Mouse (Mus musculus): Measurements from ENCODE around the gene Lrsam1.

The Lrsam1 gene

DNA sequence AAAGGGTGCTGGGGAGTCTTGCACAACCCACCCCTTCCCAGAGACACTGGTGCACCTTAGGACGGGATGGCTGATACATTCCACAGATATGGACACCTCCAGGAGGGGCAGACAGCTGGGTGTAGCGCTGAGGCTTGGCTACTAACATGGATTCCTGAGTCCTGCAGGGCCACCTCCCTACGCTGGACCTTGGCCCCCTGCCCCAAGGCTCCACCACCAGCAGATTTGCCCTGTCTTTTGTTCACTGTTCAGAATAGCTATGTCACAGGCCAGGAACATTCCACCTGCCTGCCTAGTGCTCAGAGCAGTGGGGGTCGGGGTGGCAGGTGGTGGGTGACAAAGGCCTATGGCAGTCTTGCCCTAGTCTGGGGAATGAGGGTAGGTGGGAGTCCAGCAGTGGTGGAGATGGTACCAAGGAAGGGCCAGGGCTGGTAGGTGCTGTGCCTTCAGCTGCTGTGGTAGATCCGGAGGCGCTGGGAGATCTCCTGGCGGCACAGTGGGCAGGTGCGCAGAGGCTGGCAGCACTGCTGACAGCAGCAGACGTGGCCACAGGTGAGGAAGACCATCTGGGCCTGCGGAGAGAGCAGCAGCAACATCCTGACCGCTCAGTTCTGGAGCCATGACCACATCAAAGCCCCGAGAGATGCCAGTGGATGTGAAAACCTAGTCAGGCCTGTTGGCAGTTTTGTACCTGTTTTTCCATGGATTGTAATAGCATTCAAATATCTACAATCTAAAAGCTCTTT, 34.9 kb downstream of the Lrsam1 start:
- DNase-seq (ENCODE audit: low read depth, low spot score): no peak

DNA sequence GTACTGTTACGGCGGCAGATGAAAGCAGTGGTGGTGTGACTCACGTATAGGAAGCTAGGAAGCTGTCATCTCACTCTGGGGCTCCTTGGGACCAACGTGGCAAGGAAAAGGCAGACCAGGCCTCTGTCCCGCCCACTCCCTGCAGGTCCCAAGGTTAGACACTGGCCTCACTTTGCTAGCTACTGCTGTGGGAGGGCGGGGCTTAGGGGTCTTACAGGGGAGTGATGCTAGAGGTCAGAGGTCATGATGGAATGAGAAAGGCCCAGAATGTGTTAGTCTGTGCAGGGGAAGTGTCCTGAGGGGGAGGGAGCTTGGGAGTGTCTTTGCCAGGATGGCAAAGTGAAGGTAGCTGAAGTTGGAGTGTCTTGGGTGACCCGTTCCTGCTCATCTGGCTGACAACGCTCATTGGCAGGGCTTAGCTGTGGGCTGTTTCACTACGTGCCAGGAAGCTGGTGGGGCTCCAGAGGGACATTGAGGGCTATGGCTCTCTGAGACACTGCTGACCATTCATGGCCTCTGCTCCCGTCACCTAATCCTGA, 37.0 kb downstream of the Lrsam1 start:
- DNase-seq (ENCODE audit: low read depth, low spot score): no peak

DNA sequence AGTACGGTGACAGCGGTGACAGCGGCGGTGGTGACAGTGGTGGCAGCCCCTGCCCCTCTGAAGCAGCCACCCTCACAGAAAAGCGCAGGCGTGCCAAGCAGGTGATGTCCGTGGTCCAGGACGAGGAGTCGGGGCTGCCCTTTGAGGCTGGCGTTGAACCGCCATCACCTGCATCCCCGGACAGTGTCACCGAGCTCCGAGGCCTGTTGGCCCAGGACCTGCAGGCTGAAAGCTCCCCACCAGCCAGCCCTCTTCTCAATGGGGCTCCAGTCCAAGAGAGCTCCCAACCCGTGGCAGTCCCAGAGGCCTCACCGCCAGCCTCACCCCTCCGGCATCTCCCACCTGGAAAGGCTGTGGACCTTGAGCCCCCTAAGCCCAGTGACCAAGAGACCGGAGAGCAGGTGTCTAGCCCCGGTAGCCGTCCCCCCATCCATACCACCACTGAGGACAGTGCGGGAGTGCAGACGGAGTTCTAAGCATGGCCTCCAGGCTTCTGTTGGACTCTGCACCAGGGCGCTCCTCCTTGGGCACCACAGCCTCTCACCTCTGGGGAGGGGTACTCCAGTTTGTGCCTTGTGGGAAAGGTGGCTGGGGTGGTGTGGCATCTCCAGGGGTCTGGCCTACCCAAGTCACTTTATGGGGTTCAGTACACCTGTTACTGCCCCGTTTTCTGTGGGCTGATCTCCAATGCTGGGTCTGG, 37.7 kb downstream of the Lrsam1 start:
- no peak for DNase-seq (ENCODE audit: low read depth, low spot score)

DNA sequence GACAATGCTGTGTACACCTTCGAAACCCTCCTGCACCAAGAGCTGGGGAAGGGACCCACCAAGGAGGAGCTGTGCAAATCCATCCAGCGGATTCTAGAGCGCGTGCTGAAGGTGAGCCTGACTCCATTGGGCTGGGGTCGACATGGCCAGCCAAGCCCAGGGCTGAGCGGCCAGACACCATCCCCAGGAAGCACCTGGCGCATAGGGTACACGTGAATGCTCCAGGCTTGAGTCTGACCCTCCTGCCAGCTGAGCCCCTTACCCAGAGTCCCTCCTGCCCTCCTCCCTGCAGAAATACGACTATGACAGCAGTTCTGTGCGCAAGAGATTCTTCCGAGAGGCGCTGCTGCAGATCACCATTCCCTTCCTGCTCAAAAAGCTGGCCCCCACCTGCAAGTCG, 38.9 kb downstream of the Lrsam1 start:
- no peak for DNase-seq (ENCODE audit: low read depth, low spot score)

DNA sequence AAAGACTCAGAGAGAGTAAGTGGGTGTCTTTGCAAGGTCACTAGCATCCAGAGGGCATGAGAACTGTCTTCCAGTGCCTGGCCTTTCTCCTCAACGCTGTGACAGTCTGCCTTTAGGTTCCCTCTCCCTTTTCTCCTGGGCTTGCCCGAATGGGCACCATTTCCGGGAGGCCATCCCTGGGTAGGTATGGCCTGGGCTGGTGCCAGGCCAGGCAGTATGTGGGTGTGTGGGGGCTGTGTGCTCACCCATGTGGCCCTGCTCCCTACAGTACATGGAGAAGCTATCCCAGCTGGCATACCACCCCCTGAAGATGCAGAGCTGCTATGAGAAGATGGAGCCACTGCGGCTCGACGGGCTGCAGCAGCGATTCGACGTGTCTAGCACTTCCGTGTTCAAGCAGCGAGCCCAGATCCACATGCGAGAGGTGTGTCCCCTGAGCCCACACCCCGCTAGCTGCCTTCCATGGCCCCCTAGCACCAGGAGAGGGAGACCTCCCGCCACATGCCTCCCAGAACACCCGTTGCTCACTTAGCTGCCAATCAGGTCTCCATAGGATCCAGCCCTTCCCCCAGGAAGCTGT, 39.5 kb downstream of the Lrsam1 start:
- DNase-seq (ENCODE audit: low read depth, low spot score): no peak

DNA sequence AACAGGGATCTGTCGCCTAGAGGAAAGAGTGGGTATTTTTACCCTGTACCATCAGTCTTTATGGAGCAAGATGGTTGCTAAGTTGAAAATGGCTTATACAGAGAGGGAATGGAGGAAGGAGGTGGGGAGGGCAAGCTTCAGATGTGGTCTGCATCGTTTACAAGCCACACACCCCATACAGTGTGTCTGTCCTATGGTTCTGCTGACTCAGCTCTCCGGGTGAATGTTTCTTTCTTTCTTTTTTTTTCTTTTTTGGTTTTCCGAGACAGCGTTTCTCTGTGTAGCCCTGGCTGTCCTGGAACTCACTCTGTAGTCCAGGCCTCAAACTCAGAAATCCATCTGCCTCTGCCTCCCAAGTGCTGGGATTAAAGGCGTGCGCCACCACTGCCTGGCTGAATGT, 40.2 kb downstream of the Lrsam1 start:
- no peak for DNase-seq (ENCODE audit: low read depth, low spot score)

DNA sequence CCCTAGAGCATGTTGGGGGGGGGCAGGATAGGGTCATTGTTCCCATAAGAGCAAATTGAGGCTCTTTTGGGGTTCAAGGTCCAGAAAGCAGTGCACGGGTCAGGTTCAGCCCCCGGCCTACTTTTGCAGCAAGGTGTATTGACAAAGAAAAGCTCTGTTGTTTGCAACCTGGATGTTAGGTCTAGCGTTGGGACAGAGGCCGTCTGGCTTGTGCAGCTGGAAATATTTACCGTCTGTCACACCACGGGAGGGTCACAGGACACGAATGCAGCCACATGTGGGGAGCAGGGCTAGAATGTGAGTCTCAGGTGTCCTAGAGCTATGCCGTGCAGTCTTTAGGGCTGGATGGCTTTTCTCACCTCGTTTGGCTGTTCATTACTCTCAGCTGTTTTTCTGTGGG, 43.0 kb downstream of the Lrsam1 start:
- DNase-seq (ENCODE audit: low read depth, low spot score): no peak

DNA sequence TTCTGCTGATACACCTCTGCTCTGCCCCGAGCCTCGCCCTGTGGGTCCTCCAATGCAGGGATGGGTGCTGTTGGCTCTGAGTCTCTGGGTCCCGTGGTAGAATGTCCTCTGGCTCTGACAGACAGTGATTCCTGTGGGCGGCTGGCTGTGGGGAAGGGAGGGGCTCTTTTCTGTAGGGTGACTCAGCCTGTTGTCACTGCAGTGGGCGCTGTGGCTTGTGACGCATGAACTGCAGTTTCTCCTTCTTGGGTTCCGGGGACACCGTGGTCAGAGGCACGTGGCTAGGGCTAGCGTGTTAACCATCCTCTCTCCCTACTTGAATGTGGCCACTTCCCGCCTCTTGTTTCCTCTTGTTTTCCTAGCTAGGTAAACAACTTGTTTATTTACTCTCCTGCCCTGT, 43.9 kb downstream of the Lrsam1 start:
- peak; percentile 74 for DNase-seq (ENCODE audit: low read depth, low spot score)

DNA sequence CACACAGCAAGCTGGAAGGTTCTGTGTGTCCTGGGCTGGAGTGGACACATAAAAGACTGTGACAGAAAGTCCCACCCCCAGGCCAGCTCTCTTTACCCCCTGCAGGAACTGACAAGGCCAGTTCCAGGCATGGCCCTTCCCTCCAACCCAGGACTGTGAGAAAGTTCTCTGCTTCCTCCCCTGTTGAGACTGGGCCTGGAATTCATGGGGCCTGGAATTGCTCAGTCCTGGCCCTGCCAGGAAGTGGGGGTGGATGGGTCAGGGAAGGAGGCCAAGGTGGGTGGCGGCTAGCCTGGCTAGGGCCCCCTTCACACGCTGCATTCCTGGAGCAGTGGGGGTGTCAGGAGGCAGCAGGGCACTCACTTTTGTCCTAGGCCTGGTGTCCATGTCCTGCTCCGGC, 46.5 kb downstream of the Lrsam1 start:
- DNase-seq (ENCODE audit: low read depth, low spot score): no peak

DNA sequence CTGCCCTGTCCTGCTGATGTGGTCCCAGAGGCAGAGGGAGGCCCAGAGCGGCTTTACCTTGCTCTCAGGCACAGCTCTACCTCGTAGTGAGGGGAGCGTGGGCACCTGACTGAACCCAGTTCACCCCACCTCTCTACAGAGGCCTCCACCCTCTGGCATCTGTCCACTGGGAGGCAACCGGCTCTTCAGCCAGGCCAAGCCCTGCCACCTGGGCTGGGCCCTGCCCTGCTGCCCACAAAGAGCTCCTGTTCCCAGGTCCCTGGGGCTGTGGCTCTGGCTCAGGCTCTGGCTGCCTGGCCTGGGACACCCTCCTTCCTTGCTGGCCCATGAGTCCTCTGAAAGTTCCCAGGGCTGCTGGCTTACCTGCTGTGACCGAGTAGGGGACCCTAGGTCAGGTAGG, 47.1 kb downstream of the Lrsam1 start:
- no peak for DNase-seq (ENCODE audit: low read depth, low spot score)

DNA sequence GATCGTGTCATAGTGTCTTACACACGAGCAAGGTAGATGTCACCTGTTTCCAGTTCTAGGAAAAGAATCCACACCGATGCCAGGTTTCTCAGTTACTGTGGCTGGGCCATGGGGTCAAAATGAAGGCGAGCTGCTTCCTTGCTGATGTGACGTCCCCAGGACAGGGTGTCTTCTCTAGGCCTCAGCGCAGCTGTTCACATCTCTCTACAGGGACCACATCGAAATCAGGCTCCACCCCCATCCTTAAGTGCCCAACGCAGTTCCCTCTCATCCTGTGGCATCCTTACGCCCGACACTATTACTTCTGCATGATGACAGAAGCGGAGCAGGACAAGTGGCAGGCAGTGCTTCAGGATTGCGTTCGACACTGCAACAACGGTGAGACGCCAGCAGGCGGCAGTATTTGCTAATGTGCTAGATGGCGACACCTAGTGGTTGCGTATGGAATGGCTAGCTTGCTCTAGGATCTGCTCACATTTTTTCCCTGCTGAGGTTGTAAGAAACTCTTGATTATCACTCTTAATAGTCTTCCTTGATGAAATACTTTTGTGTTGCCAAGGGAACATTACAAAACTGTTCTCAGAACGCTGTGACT, 49.1 kb downstream of the Lrsam1 start:
- DNase-seq (ENCODE audit: low read depth, low spot score): peak; percentile 95

DNA sequence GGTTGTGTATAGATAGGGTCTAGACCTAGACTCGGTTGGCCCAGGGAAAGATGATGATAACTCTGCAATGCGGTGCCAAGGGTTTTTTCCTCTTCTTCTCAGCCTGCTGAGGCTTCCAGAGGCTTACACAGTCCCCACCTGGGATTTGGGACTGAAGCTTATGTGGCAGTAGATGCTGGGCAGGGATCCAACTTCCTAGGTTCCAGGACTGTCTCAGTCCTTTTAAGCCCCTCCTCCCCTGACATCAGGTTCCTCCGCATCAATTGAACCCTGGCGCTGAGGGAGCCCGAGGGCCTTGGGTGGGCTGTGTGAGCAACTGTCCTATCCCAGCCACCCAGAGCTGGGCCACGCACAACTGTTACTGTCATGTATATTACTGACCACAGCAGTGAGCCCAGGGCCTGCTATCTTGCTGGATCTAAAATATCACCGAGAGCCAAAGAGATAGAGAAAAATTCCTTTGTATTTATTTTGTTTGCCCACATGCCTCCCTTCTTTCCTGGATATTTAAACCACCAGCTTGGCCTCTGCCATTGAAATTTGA, 49.7 kb downstream of the Lrsam1 start:
- no peak for DNase-seq (ENCODE audit: low read depth, low spot score)

DNA sequence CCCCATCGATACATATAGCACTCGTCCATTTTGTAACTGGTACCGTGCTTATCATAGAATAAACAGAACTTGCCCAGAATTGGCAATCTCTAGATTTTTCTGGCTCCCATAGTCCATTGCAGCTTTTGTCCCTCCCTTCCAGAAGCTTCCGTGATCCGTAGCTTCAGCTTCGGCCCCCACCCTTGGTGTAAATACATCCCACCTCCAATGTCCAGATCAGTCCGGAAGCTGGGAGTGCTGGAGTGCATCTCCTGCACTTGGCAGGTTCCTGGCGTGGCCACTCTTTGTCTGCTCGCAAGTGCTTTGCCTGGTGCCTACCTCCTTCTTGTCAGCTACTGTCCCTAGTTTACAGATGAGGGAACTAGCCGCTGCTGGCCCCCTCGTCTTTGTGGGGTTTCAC, 52.6 kb downstream of the Lrsam1 start:
- DNase-seq (ENCODE audit: low read depth, low spot score): no peak

DNA sequence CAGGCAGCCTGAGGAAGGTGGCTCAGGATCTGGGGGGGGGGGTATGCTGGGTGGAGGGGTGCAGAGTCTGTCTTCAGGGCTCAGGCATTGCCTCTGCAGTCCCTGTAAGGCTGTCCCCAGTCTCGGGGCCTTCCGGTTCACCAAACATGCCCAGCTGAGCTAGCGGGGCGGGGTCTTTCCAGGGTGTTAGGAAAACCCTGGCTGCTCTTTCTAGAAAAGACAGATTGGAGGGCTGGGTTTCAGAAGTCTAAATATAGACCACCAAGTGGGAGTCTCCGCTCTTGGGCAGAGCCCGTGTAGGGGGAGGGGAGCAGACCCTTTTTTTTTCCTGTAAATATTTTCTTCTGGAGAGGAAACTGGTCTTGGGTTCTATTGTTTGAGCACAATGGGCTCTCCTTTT, 53.1 kb downstream of the Lrsam1 start:
- no peak for DNase-seq (ENCODE audit: low read depth, low spot score)

DNA sequence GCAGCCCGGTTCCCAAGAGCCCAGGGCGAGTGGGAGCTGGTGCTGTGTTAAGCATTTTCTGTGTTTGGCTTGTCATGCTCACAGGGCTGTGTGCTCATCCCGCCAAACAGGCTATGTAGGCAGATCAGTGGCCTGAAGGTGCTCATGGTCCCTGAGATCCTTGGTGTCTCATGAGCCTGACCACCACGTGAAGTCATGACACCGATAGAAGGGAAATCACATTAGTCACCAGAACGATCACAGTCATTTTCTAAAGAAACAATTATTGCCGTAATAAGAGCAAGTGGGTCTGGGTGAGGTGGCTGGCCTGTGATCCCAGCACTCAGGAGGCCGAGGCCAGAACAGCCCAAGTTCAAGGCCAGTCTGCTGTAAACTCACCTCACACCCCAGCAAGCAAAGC, 54.0 kb downstream of the Lrsam1 start:
- no peak for DNase-seq (ENCODE audit: low read depth, low spot score)

DNA sequence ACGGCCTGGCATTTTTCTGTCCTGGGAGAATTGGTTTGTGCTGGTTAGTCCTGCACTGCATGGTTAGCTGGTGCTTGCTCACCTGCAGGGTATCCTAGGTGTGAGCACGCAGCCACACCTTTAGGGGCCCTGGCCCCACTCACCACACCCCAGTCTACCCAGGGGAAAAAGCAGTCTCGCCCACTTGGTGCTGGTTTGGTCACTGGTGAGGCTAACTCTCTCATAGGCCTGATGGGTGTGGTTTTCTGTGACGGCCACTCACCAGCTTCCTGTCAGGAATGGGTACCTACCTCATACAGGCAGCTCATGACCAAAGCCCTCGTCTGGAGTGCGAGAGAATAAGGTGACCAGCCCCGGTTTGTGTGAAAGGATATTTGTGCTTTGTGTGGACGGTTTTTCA, 56.1 kb downstream of the Lrsam1 start:
- no peak for DNase-seq (ENCODE audit: low read depth, low spot score)

DNA sequence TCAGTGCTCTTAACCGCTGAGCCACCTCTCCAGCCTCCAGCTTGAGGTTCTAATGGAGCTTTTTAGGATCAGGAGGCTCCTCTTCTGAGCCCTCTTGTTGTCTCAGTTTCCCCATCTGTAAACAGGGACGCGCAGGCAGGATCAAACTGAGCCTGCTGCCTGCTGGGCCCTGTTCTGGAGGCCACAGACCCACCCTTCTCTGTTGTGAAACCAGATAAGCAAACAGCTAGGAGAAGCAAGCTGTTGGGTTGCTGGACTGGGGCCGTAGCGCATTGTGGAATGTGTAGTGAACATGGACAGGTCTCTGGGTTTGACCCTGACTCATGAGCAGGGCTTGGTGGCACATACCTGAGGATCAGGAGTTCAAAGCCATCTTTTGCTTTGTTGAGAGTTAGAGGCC, 56.8 kb downstream of the Lrsam1 start:
- DNase-seq (ENCODE audit: low read depth, low spot score): no peak

DNA sequence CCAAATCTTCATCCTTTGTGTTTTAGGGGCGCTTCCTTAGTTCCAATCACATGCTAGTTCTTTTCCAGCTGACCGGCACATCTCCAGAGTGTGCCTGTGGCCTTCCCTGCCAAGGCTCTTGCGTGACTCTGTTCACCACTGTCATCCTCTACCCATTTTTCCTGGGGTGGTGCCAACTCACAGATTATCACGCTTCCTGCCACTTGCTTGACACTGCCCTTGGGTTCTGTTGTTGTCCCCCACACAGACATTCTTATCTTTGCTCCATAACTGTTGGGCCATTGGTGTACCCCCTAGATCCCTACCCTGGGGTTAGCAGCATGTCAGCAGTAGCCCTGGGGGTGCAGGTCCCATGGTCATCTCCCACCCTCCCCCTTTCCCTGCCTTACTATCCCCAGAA, 57.9 kb downstream of the Lrsam1 start:
- DNase-seq (ENCODE audit: low read depth, low spot score): no peak

DNA sequence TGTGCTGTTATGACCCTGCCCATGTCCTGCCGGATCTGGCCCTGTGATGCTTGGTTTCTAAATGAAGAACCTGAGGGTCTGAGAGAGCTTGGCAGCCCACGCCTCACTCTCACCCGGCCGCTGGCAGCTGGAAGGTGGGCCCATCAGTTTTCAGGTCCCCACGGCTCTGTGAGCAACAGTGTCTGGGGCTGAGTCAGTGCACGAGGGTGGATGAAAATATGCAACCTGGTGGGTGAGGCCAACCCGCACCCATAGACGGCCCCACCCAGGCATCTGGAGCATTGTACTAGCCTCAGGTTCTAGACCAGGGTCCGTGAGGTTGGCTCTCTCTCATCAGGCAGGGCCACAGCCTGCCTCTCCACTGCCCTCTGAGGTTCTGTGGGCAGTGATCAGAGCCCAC, 59.3 kb downstream of the Lrsam1 start:
- no peak for DNase-seq (ENCODE audit: low read depth, low spot score)

DNA sequence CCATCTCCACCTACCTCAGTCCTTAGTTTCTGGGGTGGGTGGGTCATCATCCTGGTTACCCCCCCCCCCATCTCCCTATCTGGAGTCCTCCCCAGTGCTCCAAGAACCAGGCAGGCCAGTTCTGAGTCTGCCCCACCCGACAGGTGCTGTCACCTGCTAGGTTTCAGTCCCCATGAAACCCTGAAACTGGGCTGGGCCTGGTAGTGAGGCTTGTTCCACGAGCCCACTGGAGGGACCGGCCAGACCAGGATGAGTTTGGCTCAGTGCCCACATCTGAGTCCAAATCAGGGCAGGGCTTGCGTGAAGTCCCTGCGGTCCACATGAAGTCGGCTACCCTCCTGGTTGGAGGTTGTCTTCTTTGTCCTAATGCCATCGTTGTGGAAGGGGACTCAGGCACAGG, 62.4 kb downstream of the Lrsam1 start:
- no peak for DNase-seq (ENCODE audit: low read depth, low spot score)

DNA sequence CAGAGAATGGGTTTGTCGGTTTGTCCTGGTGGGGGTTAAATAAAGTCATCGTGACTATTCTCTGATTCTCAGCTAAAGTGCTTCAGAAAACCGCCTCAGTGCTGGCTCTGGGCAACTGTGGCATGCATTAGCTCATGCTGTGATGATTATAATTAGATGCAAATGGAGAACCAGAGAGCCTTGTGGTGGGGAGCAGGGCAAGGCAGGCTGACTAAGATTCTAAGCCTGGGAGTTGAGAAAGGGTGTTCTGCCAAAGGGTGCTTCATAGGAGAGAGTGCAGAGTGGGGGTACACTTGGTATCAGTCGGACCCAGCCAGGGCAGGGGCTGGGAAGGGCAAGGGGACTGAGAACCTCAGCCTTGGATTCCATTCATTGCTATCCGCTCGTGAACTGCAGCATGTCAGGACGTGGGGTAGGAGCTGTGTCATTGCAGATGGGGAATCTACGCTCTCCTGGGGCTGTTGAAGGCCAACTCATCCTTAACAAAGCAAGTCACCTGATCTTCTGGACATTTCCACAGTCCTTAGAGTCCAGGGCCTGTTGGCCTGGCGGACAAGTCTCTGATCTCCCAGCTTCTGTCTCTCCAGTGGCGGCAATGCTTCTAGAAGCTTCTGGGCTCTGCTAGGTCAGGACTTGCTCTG, 64.8 kb downstream of the Lrsam1 start:
- no peak for DNase-seq (ENCODE audit: low read depth, low spot score)

DNA sequence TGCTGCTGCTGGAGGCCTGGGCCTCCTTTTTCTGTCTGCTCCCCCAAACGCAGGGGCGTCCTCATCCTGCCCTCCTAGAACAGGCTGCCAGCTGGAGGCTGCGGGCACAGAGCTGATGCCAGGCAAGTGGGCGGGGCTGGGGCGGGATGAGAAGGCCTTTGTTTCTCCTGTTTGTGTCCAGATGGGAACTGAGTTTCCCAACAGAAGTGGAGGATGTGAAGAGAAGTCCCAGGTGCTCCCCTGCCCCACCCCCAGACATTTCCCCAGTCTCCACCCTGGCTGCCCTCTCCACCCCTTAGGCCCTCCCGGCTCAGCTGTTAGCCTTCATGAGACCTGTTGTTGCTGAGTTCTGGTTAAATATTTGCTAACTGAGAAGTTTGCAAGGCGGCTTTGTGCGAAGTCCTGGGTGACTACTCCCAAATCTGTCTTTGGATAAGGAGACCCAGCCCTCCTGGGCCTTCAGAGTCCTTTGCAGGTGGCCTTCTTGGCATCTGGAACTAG, 65.8 kb downstream of the Lrsam1 start:
- DNase-seq (ENCODE audit: low read depth, low spot score): no peak
